Mouse (Mus musculus): Measurements from ENCODE around the gene Gm44579. TPM values are rescaled to one million over a fixed set of nuclear protein-coding genes. Genes with fewer than 3 reads are reported as not detected.

Gene Gm44579
- total RNA-seq, 2 experiments from 2014 or later: not detected

DNA sequence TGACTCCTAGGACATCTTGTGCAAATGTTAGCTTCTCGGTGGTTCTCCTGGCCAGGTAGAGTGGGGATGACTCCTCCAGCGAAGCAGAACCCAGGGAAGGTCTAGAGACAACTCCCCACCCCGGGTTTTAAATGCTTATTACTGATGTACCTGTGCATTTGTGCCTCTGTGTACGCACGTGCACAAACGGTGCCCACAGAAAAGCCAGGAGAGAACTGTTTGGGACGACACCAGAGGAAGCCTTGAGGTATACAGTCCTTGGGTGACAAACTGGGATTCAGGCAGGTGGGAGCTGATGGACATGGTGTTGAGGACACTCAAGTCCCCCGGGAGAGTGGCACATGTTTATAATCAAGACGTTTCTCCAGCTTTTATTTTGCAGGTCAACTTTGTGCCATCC is 49.9 kb downstream of the Gm44579 start:
- no peak for ATAC-seq (replicated peaks; ENCODE audit: low FRiP score, poor library complexity, severe bottlenecking)

- ATAC-seq (replicated peaks; ENCODE audit: low FRiP score, poor library complexity, severe bottlenecking): no peak
Observed at GRCm38 (mm10) chr15:98170365-98170764, 50.4 kb downstream of the Gm44579 start.

GRCm38 (mm10) chr15:98168622-98169004 is 52.2 kb downstream of the Gm44579 start:
- ATAC-seq (replicated peaks; ENCODE audit: low FRiP score, poor library complexity, severe bottlenecking): no peak

DNA sequence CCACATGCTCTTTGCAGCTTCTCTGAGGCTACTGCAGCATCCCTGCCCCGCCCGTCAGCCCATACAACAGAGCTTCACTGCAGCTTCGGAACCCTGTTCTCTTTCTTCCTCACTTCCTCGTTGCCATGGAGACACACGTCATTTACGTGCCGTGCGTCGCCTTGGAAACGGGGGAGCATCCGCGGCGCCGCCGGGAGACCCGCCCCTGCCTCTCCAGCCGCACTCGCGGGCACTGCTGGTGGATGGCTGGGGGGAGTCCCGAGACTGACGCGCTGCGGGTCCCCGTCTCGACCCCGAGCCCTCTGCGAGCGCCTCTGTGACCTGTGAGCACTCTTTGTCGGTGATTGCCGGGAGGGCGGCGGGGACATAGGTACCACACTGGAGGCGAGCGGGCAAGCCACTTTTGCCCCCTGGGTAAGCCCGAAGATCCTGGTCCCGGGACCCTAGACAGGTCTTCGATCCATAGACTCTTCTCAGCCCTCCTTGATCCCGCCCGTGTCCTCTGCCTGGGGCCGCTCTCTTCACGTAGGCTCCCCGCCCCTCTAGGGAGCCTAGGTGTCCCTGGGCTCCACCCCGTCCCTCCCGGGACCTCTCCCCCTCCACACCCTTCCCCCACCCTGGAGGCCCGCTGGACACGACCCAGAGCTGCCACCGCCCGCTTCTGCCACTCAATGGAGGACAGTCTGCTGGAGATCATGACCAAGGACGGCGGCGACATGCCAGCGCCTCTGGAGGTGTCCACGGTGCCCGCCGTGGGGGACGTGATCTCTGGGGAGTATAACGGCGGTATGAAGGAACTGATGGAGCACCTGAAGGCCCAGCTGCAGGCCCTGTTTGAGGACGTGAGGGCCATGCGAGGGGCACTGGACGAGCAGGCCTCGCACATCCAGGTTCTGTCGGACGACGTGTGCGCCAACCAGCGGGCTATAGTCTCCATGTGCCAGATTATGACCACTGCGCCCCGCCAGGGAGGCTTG is 52.8 kb downstream of the Gm44579 start:
- ATAC-seq (replicated peaks; ENCODE audit: low FRiP score, poor library complexity, severe bottlenecking): no peak

DNA sequence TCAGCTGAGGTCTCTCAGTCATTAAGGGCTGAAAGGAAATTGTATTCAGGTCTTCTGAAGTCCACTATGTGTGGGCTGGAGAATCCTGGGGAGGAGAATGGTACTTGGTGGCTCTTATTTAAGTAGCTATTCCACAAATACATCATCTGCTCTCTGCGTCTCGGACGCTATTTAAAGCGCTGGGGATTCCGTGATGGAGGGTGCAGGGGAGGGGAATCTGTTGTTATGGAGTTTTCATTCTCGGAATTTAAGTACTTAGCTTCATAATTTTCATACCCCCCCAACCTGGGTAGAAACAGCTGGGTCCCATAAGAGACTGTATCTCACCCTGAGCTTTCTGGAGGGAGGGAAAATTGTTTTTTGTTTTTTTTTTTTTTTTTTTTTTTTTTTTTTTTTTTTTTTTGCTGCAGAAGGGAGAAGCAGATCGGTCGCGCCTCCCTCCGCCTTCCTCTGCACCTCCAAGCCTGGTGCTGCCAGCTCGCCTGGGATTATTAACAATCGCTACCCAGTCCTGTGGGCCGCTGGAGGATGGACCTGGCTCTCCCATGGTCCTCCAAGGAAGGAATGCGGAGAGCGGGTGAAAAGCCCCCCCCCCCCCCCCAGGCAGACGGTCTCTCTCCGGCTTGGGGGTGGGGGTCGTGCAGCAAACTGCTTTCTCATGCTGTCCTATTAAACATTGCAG is 53.7 kb downstream of the Gm44579 start, which contains the start of gene Ccdc184:
Ccdc184 (plus strand) TSS at position 196 of the 682 bp plus-strand sequence.
- ATAC-seq (replicated peaks; ENCODE audit: low FRiP score, poor library complexity, severe bottlenecking): no peak

- no peak for ATAC-seq (replicated peaks; ENCODE audit: low FRiP score, poor library complexity, severe bottlenecking)
Observed at GRCm38 (mm10) chr15:98165525-98165924, 55.3 kb downstream of the Gm44579 start, which contains the start of gene Asb8. Asb8 (minus strand) TSS chr15:98165625.

DNA sequence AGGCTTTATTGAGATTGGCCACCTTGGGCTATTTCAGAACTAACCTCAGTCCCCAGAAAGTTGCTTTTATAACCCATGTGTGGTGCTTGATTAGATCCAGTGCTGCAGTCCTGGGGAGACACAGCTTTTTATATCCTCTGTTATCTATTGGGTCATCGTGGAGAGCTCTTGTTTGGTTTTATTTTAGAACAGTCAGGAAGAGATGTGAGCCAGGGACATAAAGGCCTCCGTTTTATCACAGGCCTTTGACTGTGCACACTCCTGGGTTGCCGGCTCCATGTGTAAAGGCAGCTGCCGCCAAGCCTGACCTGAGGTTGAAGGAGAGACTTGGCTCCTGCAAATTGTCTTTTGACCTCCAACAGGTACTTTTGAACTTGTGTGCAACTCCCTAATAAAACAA is 58.2 kb downstream of the Gm44579 start:
- no peak for ATAC-seq (replicated peaks; ENCODE audit: low FRiP score, poor library complexity, severe bottlenecking)

- no peak for ATAC-seq (replicated peaks; ENCODE audit: low FRiP score, poor library complexity, severe bottlenecking)
Observed at GRCm38 (mm10) chr15:98161026-98161805, 59.6 kb downstream of the Gm44579 start.

DNA sequence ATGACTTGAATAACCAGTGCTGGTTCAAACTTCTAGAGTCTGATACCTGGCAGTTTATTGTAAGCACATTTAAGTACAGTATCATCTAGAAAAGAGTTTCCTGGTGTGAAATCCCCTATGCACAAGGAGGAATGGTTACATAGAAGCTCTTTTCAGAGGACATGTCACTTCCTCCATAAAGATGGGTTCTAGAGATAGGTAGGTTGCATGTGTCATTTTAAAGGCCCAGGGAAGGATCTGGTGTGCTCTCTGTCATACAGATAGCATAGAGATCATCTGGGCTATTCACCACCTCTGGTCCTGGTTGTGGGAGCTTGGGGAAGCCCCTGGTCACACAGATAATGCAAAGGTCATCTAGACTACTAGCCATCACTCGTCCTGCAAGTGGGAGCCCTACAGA is 63.5 kb downstream of the Gm44579 start:
- no peak for ATAC-seq (replicated peaks; ENCODE audit: low FRiP score, poor library complexity, severe bottlenecking)

DNA sequence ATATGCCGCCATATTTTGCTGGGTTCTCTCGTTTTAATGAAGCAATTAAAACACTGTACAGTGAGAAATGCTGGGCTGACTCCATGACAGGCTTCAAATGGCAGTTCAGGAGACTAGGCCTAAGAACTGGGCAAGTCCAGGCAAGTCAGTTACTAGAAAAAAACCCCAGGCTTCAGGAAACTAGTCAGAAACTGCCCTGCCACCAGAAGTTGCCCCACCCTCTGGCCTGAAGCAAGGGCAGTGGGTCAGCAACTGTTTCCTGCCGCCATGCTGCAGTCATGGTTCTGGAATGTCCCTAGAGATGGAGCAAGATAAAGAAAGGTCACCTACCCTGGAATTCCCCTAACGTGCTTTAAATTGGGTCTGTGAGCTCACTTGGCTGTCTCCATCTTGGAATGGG is 64.8 kb downstream of the Gm44579 start:
- ATAC-seq (replicated peaks; ENCODE audit: low FRiP score, poor library complexity, severe bottlenecking): no peak

DNA sequence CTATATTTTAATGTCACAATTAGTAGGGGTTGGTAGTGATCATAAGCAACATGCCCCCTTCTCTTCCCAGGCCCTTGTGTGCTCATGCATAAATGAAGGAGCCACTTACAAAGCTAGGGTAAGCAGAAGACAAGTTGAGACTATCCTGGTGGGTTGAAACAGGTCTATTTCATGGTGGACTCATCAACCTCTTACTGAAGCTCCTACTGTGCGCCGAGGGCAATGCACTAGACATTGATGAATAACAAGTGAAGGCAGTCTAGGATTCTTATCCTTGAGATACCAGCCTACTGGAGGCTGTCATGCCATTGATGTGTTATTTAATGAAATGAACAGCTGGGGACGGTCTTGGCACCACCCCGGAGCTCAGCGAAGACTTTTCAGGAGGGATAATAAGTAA is 65.5 kb downstream of the Gm44579 start:
- no peak for ATAC-seq (replicated peaks; ENCODE audit: low FRiP score, poor library complexity, severe bottlenecking)

DNA sequence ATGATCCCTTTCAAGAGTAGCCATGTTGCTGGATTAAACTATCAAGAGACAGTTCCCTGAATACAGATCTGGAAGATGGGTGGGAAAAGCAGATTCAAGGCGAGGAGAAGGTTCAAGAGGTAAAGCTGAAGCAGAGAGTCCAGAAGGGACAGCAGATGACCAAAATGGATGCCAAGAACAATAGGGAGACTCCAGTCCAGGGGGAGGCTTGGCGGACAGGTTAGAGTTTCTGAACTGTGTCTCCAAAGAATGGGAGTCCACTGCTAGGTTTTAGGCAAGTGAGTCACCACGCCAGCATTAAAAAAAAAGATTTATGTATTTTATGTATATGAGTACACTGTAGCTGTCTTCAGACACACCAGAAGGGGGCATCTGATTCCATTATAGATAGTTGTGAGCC is 66.1 kb downstream of the Gm44579 start:
- ATAC-seq (replicated peaks; ENCODE audit: low FRiP score, poor library complexity, severe bottlenecking): no peak

DNA sequence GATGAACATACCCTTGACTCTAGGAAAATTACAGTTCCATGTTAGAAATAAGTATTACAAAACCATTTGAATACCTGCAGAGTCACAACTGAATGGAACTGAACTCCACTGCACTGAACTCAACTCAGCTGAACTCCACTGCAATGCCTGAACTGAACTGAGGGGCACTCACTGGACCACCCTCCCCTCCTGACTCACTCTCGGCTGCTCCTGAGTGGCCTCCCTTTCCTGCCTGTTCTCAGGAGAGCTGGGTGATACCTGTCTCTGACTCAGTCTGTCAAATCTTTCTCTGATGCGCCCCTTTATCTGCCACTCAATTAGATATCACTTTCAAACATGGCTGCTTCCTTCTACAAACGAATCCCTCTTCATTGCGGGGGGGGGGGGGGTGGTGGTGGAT is 66.6 kb downstream of the Gm44579 start:
- no peak for ATAC-seq (replicated peaks; ENCODE audit: low FRiP score, poor library complexity, severe bottlenecking)

GRCm38 (mm10) chr15:98153625-98154024 is 67.2 kb downstream of the Gm44579 start:
- 0 out of 2 replicates have a peak, but pooled peaks have one; percentile 63 for ATAC-seq (replicated peaks; ENCODE audit: low FRiP score, poor library complexity, severe bottlenecking)

DNA sequence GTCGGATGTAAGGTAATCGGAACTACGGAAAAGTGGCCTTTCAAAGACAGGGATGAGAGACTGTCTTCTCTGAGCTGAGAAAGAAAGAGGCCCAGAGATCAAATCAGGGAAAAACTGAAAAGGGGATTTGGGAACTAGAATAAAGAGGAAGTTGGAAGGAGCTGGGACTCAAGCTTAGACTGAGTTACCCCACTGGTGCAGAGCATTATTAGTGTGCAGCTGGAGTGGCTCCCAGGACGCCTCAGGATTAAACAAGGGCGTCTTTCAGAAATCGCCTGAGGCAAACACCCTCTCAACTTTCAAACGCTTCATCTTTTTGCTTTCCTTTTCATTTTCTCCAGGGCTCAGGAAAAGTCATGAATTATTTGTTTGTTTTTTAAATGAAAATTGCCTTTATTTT is 67.9 kb downstream of the Gm44579 start:
- no peak for ATAC-seq (replicated peaks; ENCODE audit: low FRiP score, poor library complexity, severe bottlenecking)

DNA sequence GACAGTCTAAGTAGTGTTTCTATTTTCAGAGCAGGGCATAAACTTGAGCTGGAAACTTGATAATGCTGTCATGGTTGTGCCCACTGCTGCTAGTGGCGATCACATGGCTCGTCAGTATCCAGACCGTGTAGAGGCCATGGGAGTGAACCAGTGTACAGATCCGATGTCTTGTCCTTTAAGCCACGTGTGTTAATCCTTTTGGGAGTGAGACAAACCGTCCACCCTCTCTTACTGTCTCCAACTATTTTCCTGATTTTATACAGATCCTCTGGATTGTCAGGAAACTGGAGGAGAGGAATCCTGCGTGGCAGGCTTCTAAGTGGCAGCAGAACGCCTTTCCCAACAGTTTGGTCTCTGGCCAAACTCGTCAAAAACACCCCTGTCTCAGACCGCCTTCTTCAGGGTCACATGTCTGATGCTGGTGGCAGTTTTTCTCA is 71.6 kb downstream of the Gm44579 start:
- no peak for ATAC-seq (replicated peaks; ENCODE audit: low FRiP score, poor library complexity, severe bottlenecking)

- ATAC-seq (replicated peaks; ENCODE audit: low FRiP score, poor library complexity, severe bottlenecking): no peak
Observed at GRCm38 (mm10) chr15:98148356-98148755, 72.4 kb downstream of the Gm44579 start.

- ATAC-seq (replicated peaks; ENCODE audit: low FRiP score, poor library complexity, severe bottlenecking): peak; percentile 99
Observed at GRCm38 (mm10) chr15:98145559-98146181, 75.1 kb downstream of the Gm44579 start.

DNA sequence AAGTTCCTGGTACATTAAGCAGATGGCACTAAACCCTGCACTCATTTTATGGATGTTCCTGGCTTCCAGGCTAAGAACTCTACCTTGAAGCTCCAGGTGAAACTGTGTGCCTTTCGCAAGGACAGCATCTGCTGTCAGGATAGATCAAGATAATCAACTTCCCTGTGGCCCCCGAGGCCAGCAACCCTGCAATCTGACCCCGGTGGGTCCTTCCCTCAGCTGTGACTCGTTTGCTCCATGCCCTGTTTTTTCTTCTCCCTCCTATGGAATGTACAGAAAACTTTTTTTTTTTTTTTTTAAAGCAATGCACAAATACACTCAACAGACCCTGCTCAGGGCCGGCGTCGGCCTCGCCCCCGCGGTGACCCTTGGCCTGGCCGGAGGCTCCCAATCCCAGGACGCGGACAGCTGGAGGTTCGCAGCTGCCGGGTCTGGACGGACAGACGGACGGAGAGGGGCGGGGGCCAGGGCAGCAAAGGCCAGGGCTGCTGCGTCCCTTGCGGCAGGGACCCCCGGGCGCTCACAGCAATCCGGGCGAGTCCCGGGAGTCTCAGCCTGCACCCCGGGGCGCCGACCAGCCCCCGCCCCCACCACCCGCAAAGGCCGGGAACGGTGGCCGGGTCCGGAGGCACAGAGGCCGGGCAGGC is 75.8 kb downstream of the Gm44579 start:
- ATAC-seq (replicated peaks; ENCODE audit: low FRiP score, poor library complexity, severe bottlenecking): peak; percentile 42

Data from erythroid progenitor cell, adult 5-6 weeks (primary cell).